Mouse (Mus musculus): ENCODE results near the gene Brd3. TPM values are rescaled to one million over a fixed set of nuclear protein-coding genes. Genes with fewer than 3 reads are reported as not detected.

Gene Brd3
- polyA plus RNA-seq, 1 experiment from 2014 or later: 85.4 TPM

- H3K27me3 ChIP-seq (ENCODE audit: control insufficient read depth, insufficient read depth, low read length): no peaks in the 10 kb centered on the region
- WGBS: 90% methylated on average over 3 of the region's 3 CpGs
These were observed 61.6 kb downstream of the Brd3 start for GRCm38 (mm10) chr2:27445910-27446309.

GRCm38 (mm10) chr2:27443450-27443708 lies 64.1 kb downstream of the Brd3 start:
- Histone ChIP-seq H3K27ac (ENCODE audit: low read length) (no peak overlapping the region), H3K27me3 (ENCODE audit: control insufficient read depth, insufficient read depth, low read length) (no peaks in the 10 kb centered on the region), H3K4me1 (ENCODE audit: control insufficient read depth, insufficient read depth, low read length) (peaks cover 7% of the 10 kb centered on the region), H3K4me3 (replicated peaks; ENCODE audit: low read length) (no peak overlapping the region), H3K4me2 (ENCODE audit: low read depth, low read length) (0 out of 2 replicates have a peak overlapping the region, but pooled peaks have one; percentile 92), H3K9me3 (replicated peaks; ENCODE audit: control insufficient read depth, low read length) (no peaks in the 10 kb centered on the region), H3K9ac (ENCODE audit: low read length) (no peak overlapping the region), H3K36me3 (ENCODE audit: control insufficient read depth, insufficient read depth, low read length) (no peaks in the 10 kb centered on the region)
- no peak for ATAC-seq (ENCODE audit: insufficient read depth, low FRiP score)
- 77% methylated on average over 5 of the region's 5 CpGs for WGBS

More at GRCm38 (mm10) chr2:27445910-27446309, 61.6 kb downstream of the Brd3 start:
- Histone ChIP-seq H3K9me3 (replicated peaks; ENCODE audit: control insufficient read depth, low read length) (no peaks in the 10 kb centered on the region), H3K9ac (ENCODE audit: low read length) (no peak overlapping the region), H3K4me1 (ENCODE audit: control insufficient read depth, insufficient read depth, low read length) (peaks cover 6% of the 10 kb centered on the region; the same call in 1 of the 2 replicates), H3K4me3 (replicated peaks; ENCODE audit: low read length) (no peak overlapping the region), H3K4me2 (ENCODE audit: low read depth, low read length) (no peak overlapping the region), H3K36me3 (ENCODE audit: control insufficient read depth, insufficient read depth, low read length) (peaks cover 11% of the 10 kb centered on the region), H3K27ac (ENCODE audit: low read length) (no peak overlapping the region)
- ATAC-seq (ENCODE audit: insufficient read depth, low FRiP score): no peak

GRCm38 (mm10) chr2:27442708-27443449 lies 64.6 kb downstream of the Brd3 start:
- H3K9ac ChIP-seq (ENCODE audit: low read length): peak overlapping the region; percentile 73

GRCm38 (mm10) chr2:27441767-27442707 lies 65.4 kb downstream of the Brd3 start, which contains the start of gene Brd3os:
Brd3os (plus strand) TSS chr2:27442324.
- Histone ChIP-seq H3K4me1 (ENCODE audit: control insufficient read depth, insufficient read depth, low read length) (peaks cover 9% of the 10 kb centered on the region), H3K9me3 (replicated peaks; ENCODE audit: control insufficient read depth, low read length) (no peaks in the 10 kb centered on the region), H3K27me3 (ENCODE audit: control insufficient read depth, insufficient read depth, low read length) (no peaks in the 10 kb centered on the region), H3K36me3 (ENCODE audit: control insufficient read depth, insufficient read depth, low read length) (no peaks in the 10 kb centered on the region), H3K4me3 (replicated peaks; ENCODE audit: low read length) (peak within 1 kb of the TSS; percentile 53), H3K27ac (ENCODE audit: low read length) (peak within 1 kb of the TSS; percentile 87), H3K9ac (ENCODE audit: low read length) (peak within 1 kb of the TSS; percentile 73), H3K4me2 (ENCODE audit: low read depth, low read length) (peak within 1 kb of the TSS; percentile 92)
- peak; percentile 91 for ATAC-seq (ENCODE audit: insufficient read depth, low FRiP score)
- under 1% methylated on average over 36 of the region's 36 CpGs for WGBS

More at GRCm38 (mm10) chr2:27442708-27443449, 64.6 kb downstream of the Brd3 start:
- H3K9me3 ChIP-seq (replicated peaks; ENCODE audit: control insufficient read depth, low read length): no peaks in the 10 kb centered on the region
- peak overlapping the region; percentile 53 for H3K4me3 ChIP-seq (replicated peaks; ENCODE audit: low read length)
- WGBS: 31% methylated on average over 20 of the region's 20 CpGs
- no peaks in the 10 kb centered on the region for H3K27me3 ChIP-seq (ENCODE audit: control insufficient read depth, insufficient read depth, low read length)
- H3K27ac ChIP-seq (ENCODE audit: low read length): peak overlapping the region; percentile 44; the same call in 1 of the 2 replicates
- peaks cover 9% of the 10 kb centered on the region for H3K4me1 ChIP-seq (ENCODE audit: control insufficient read depth, insufficient read depth, low read length)
- H3K36me3 ChIP-seq (ENCODE audit: control insufficient read depth, insufficient read depth, low read length): no peaks in the 10 kb centered on the region
- H3K4me2 ChIP-seq (ENCODE audit: low read depth, low read length): peak overlapping the region; percentile 92
- ATAC-seq (ENCODE audit: insufficient read depth, low FRiP score): peak; percentile 13; the same call in 1 of the 2 replicates

- ATAC-seq (ENCODE audit: insufficient read depth, low FRiP score): no peak
- WGBS: 18% methylated on average over 11 of the region's 11 CpGs
- peaks cover 9% of the 10 kb centered on the region for H3K4me1 ChIP-seq (ENCODE audit: control insufficient read depth, insufficient read depth, low read length)
- H3K27me3 ChIP-seq (ENCODE audit: control insufficient read depth, insufficient read depth, low read length): no peaks in the 10 kb centered on the region
- no peaks in the 10 kb centered on the region for H3K36me3 ChIP-seq (ENCODE audit: control insufficient read depth, insufficient read depth, low read length)
- H3K9me3 ChIP-seq (replicated peaks; ENCODE audit: control insufficient read depth, low read length): no peaks in the 10 kb centered on the region
- H3K4me2 ChIP-seq (ENCODE audit: low read depth, low read length): no peak overlapping the region
- H3K27ac ChIP-seq (ENCODE audit: low read length): no peak overlapping the region
- H3K9ac ChIP-seq (ENCODE audit: low read length): no peak overlapping the region
- no peak overlapping the region for H3K4me3 ChIP-seq (replicated peaks; ENCODE audit: low read length)
These were observed 69.2 kb downstream of the Brd3 start for GRCm38 (mm10) chr2:27438281-27438680.

GRCm38 (mm10) chr2:27437876-27438275 lies 69.6 kb downstream of the Brd3 start:
- Histone ChIP-seq H3K36me3 (ENCODE audit: control insufficient read depth, insufficient read depth, low read length) (no peaks in the 10 kb centered on the region), H3K4me3 (replicated peaks; ENCODE audit: low read length) (no peak overlapping the region), H3K4me2 (ENCODE audit: low read depth, low read length) (no peak overlapping the region), H3K27me3 (ENCODE audit: control insufficient read depth, insufficient read depth, low read length) (no peaks in the 10 kb centered on the region), H3K9ac (ENCODE audit: low read length) (no peak overlapping the region), H3K27ac (ENCODE audit: low read length) (no peak overlapping the region), H3K9me3 (replicated peaks; ENCODE audit: control insufficient read depth, low read length) (no peaks in the 10 kb centered on the region), H3K4me1 (ENCODE audit: control insufficient read depth, insufficient read depth, low read length) (peaks cover 8% of the 10 kb centered on the region)
- WGBS: 58% methylated on average over 1 of the region's 1 CpGs
- ATAC-seq (ENCODE audit: insufficient read depth, low FRiP score): no peak

GRCm38 (mm10) chr2:27432599-27432998 lies 74.9 kb downstream of the Brd3 start:
- Histone ChIP-seq H3K4me2 (ENCODE audit: low read depth, low read length) (no peak overlapping the region), H3K27ac (ENCODE audit: low read length) (no peak overlapping the region), H3K9ac (ENCODE audit: low read length) (no peak overlapping the region), H3K4me3 (replicated peaks; ENCODE audit: low read length) (no peak overlapping the region), H3K4me1 (ENCODE audit: control insufficient read depth, insufficient read depth, low read length) (peaks cover 4% of the 10 kb centered on the region), H3K9me3 (replicated peaks; ENCODE audit: control insufficient read depth, low read length) (no peaks in the 10 kb centered on the region), H3K36me3 (ENCODE audit: control insufficient read depth, insufficient read depth, low read length) (no peaks in the 10 kb centered on the region), H3K27me3 (ENCODE audit: control insufficient read depth, insufficient read depth, low read length) (no peaks in the 10 kb centered on the region)
- WGBS: 62% methylated on average over 2 of the region's 2 CpGs
- no peak for ATAC-seq (ENCODE audit: insufficient read depth, low FRiP score)

- Histone ChIP-seq H3K4me1 (ENCODE audit: control insufficient read depth, insufficient read depth, low read length) (peaks cover 10% of the 10 kb centered on the region), H3K36me3 (ENCODE audit: control insufficient read depth, insufficient read depth, low read length) (no peaks in the 10 kb centered on the region), H3K4me3 (replicated peaks; ENCODE audit: low read length) (no peak overlapping the region), H3K4me2 (ENCODE audit: low read depth, low read length) (no peak overlapping the region), H3K9me3 (replicated peaks; ENCODE audit: control insufficient read depth, low read length) (no peaks in the 10 kb centered on the region), H3K27me3 (ENCODE audit: control insufficient read depth, insufficient read depth, low read length) (no peaks in the 10 kb centered on the region), H3K27ac (ENCODE audit: low read length) (no peak overlapping the region), H3K9ac (ENCODE audit: low read length) (no peak overlapping the region)
- WGBS: 88% methylated on average over 7 of the region's 7 CpGs
- no peak for ATAC-seq (ENCODE audit: insufficient read depth, low FRiP score)
These were observed 76.8 kb downstream of the Brd3 start for GRCm38 (mm10) chr2:27430621-27431020.

- no peaks in the 10 kb centered on the region for H3K9me3 ChIP-seq (replicated peaks; ENCODE audit: control insufficient read depth, low read length)
- H3K36me3 ChIP-seq (ENCODE audit: control insufficient read depth, insufficient read depth, low read length): no peaks in the 10 kb centered on the region
- peaks cover 26% of the 10 kb centered on the region for H3K4me1 ChIP-seq (ENCODE audit: control insufficient read depth, insufficient read depth, low read length)
- WGBS: under 1% methylated on average over 4 of the region's 4 CpGs
- no peak overlapping the region for H3K4me3 ChIP-seq (replicated peaks; ENCODE audit: low read length)
- peak overlapping the region; percentile 98; the same call in 1 of the 2 replicates for H3K4me2 ChIP-seq (ENCODE audit: low read depth, low read length)
- ATAC-seq (ENCODE audit: insufficient read depth, low FRiP score): no peak
- no peak overlapping the region for H3K27ac ChIP-seq (ENCODE audit: low read length)
- peak overlapping the region; percentile 16; the same call in 1 of the 2 replicates for H3K9ac ChIP-seq (ENCODE audit: low read length)
- no peaks in the 10 kb centered on the region for H3K27me3 ChIP-seq (ENCODE audit: control insufficient read depth, insufficient read depth, low read length)
These were observed 79.4 kb downstream of the Brd3 start for GRCm38 (mm10) chr2:27428071-27428470.

Measured in stomach, embryonic 16.5 days (tissue).